Comparison of ENCODE assay signal across 1 mouse cellular context in the genomic region with DNA sequence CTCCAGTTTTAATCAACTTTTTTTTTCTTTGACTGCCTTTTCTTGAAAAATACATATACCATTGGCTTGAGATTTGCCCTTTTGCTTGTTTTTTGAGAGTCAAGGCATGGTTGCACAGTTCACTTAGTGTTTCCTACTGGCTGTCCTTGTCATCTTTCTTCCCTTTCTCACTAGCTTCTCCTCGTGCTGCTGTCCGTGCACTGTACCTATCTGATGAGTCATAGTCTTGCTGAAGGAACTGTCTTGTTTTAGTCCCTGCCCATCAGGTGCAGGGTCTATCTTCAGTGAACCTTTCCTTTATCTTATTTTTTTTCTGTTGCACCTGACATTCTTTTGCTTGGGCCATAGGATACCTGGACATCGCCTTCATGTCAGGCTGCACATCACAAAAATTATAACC.
A peak's percentile ranks its signal among the peaks of the same experiment; 100 is the strongest.
TF ChIP-seq lines count a peak whose summit lies in the region.

No protein-coding gene starts in this region.

TF ChIP-seq in MEL, 35 proteins besides CTCF, POLR2A, EP300 and RAD21 (continued from another document):
- TF ChIP-seq SIN3A (IDR thresholded peaks at IDR 0.05; ENCODE audit: low read length) (peak; percentile 54; the same call in 1 of the 2 replicates), KAT2A (conservative IDR thresholded peaks at IDR 0.05; ENCODE audit: low read depth, low read length) (no peak), MAZ (IDR thresholded peaks at IDR 0.05; ENCODE audit: low read depth, low read length) (no peak), UBTF (IDR thresholded peaks at IDR 0.05; ENCODE audit: borderline replicate concordance, insufficient read depth, low read depth, low read length) (no peak), NRF1 (IDR thresholded peaks at IDR 0.05; ENCODE audit: insufficient read depth, low read depth, low read length, poor library complexity, severe bottlenecking) (no peak), ZKSCAN1 (IDR thresholded peaks at IDR 0.05; ENCODE audit: low read depth, low read length) (no peak), TAL1 (IDR thresholded peaks at IDR 0.05; ENCODE audit: low read length) (no peak), BHLHE40 (IDR thresholded peaks at IDR 0.05; ENCODE audit: borderline replicate concordance, low read depth, low read length) (peak; percentile 41; the same call in 1 of the 2 replicates), MAX (IDR thresholded peaks at IDR 0.05; ENCODE audit: low read length) (peak; percentile 65)
